Mouse (Mus musculus) urinary bladder, postnatal 14 days (tissue): Measurements from ENCODE around the gene Trp53inp2.

Experiments
- DNase-seq: peaks from one replicate; pipeline ENCODE4 v3.0.0; 2021; ENCODE audit warnings: low spot score

Gene Trp53inp2

DNA sequence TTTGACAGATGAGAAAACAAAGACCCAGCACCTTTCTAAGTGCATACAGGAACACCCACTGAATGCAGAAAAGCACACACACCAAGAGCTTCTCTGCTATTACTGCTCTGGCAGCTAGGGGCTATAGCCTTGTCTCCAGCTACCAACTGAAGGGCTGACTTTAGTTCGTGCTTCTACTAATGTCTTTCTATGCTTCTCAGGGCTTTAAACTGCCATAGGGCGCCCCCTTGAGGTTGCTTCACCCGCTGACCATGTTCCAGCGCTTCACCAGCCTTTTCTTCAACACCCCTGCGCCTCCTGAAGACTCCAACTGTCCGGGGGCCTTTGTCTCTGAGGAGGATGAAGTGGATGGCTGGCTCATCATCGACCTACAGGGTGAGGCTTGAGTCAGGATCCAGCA, 4.2 kb downstream of the Trp53inp2 start:
- DNase-seq: peak; percentile 87

DNA sequence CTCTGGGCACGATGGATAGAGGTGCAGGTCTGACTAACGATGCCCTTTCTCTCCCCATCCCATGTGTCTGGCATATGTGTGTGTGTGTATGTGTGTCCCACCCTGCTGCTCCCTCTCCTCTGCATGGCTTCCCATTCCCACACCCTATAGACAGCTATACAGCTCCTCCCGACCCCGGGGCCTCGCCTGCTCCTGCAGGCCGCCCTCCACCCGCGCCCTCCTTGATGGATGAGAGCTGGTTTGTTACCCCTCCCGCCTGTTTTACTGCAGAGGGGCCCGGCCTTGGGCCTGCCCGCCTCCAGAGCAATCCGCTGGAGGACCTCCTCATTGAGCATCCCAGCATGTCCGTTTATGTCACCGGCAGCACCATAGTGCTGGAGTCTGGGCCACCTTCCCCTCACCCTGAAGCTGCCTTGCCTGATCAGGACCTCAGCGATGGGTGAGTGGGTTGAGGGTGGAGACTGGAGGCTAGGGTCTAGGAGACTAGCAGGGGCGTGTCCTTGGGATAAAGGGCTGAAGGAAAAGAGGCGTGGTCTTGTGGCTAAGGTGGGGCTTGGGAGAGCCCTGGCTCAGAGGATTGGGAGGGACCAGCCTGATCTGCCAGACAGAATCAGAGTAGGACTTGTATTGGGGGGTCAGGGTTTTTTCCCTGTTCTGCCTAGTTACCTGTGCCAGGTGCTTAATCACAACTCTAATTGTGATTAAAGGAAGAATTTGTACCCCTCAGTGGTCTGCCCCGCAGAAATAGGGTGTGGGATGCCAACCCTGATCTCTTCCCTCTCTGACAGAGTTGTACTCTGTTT, 5.1 kb downstream of the Trp53inp2 start:
- DNase-seq: no peak

DNA sequence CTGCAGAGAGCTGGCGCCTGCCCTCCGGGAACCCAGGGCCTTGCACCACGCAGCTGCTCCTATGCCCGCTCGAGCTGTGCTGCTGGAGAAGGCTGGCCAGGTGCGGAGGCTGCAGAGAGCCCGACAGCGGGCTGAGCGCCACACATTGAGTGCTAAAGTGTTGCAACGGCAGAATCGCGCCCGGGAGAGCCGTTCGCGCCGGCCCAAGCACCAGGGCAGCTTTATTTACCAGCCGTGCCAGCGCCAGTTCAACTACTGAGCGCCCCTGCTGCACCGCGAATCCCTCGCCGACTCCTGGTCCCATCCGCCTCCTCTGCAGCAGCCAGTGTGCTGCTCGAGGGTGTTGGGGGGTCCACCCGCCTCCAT, 5.7 kb downstream of the Trp53inp2 start:
- no peak for DNase-seq

DNA sequence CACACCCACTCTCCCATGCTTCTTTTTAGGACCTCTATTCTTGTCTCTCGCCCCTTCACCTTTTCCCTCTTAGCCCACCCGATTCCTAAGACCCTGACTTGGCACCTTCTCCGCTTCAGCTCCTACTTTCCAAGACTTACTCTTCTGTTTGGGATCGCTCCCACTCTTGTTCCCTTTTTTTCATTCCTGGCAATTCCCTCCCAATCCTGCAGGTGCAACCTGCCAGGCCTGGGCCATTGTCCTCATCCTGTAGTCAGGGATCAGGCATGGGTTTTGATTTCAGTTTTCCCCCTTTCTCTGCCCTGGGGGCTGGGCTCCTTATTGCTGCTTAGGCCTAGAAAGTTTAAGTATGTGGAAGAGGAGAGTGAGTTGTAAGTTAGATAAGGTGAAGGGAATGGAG, 6.2 kb downstream of the Trp53inp2 start:
- DNase-seq: no peak

DNA sequence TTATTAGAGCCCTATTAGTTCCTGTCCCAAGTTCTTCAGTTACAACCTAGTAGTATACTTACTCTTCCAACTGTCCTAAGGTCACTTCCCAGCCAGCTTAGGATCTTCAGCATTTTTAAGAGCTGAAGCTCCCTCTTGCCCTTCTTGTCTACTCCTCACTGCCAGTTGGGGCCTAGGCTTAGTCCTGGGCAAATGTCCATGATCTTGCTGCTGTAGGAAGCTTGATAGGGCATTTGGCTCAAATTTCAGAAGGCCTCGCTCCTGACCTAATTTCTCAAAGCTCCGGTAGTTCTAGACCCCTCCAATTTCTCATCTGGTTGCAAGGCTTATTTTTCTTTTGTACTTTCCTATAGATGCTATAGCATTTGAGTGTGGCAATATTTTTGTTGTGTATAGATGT, 7.7 kb downstream of the Trp53inp2 start:
- DNase-seq: no peak

DNA sequence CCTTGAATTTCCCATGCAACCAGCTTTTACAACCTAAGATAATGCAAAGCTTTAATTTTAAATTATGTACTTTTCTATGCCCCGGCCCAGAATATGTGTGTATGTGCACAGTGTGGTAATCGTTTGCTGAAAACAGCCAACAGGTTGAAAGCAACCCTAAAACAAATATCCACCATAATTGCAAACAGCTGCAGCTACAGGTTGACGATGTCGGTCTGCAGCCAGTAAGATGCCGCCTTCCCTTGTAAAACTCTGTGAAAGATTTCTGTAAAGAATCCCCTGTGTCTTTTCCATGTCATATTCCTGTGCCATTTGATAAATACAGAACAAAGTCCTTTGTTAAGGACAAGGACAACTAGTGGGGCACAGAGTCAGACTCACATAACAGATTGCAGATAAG, 13.7 kb downstream of the Trp53inp2 start:
- no peak for DNase-seq

DNA sequence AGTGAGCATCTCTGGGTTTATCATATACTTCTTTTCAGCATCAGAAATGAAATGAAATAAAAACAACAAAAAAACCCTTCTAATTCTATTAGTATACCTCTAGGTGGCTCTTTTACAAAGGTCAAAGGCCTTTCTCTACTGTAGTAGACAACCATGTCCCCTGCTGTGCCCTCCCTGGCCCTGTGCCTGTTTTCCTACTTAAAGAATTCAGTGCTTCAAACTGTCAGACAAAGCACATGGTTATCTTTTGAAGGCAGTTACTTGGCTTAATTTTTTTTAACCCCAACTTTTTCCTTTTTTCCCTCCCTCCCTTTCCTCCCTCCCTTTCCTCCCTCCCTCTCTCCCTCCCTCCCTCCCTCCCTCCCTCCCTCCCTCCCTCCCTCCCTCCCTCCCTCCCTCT, 19.4 kb downstream of the Trp53inp2 start:
- no peak for DNase-seq

DNA sequence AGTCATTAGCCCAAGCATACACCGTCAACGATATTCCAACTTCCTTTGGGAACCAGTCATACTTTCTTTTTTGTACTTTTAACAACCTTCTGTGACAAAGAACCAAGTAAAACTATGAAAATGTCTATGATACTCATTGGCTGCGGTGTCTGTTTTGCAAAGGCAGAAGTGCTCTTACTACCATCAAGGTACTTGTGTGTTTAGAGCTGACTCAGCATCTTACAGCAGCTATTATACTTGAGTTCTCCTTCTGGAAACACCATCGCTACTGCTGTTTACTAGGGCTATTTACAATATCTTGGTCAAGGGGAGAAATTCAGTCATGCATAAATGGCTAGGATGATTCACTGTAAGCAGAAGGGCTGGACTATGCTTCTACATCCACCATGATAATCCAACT, 21.1 kb downstream of the Trp53inp2 start:
- DNase-seq: no peak

DNA sequence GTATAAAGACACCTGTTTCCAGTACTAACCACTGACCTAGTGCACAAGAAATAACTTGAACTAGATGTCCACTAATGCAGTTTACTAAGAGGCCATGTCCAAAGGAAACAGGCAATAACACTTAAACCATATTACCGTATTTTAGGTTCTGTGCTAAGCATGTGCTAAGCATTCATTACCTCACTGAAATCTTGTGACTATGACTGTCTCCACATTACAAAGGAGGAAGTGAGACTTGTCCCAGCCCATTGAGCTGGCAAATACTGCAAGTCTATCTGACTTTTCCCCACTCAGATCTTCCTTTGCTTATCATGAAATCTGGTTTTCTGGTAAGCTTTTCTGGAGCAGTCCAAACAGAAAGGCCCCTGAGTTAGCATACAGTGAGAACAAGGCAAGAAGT, 23.8 kb downstream of the Trp53inp2 start:
- no peak for DNase-seq

DNA sequence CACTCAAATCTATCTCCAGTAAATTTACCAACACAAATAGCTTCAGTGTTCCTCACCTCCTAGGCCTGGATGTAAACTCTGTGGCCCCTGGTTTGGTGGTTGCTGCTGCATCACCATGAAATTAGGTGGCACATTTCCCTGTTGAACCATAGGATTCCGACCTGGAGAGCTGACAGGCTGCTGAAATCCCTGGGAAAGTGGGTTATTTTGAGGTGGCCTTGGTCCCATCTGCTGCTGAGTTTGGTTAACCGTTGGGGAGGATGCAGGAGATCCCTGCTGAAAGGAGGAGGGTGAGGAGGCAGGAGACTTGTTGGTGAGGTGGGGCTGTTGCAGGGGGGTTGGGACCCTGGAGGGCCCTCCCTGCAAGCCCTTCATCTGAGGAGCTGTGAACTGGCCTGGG, 40.1 kb downstream of the Trp53inp2 start:
- DNase-seq: no peak

DNA sequence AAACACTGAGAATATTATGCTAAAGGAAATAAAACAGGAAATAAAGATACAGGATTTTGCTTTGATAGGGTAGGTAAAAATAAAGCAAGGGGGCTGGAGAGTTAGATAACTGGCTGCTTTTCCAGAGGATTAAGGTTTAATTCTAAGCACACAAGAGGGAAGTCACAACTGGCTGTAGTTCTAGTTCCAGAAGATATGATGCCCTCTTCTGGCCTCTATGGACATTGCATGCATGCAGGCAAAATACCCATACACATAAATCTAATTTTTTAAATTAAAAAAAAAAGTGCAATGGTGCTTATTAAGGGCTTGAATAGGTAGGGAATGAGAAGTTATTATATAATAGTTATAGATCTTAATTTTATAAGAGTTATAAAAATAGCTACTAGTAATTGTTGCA, 55.6 kb downstream of the Trp53inp2 start:
- DNase-seq: no peak
